Mouse (Mus musculus): ENCODE results near the gene Trim43a. TPM values are rescaled to one million over a fixed set of nuclear protein-coding genes. Genes with fewer than 3 reads are reported as not detected.

The Trim43a gene
- total RNA-seq, 1 experiment, result 1.9 TPM

GRCm38 (mm10) chr9:88546166-88546565 is 34.5 kb upstream of the Trim43a start:
- Histone ChIP-seq H3K9ac (ENCODE audit: insufficient read depth, low read depth, low read length, poor library complexity, severe bottlenecking) (no peak overlapping the region), H3K4me1 (ENCODE audit: control insufficient read depth in 2 of 2, insufficient read depth in 2 of 2, low read length in 2 of 2, poor library complexity in 1 of 2) (0 out of 4 replicates have a peak, but pooled peaks cover 0 to 1% of the 10 kb centered on the region in 2 experiments), H3K4me3 (ENCODE audit: insufficient read depth in 1 of 2, low read depth in 1 of 2, low read length in 2 of 2, poor library complexity in 1 of 2, severe bottlenecking in 1 of 2) (no peak overlapping the region), H3K9me3 (ENCODE audit: control insufficient read depth, insufficient read depth, low read depth, low read length) (no peaks in the 10 kb centered on the region), H3K27ac (ENCODE audit: insufficient read depth, low read depth, low read length, poor library complexity, severe bottlenecking) (no peak overlapping the region), H3K36me3 (ENCODE audit: control insufficient read depth, insufficient read depth, low read length, poor library complexity, severe bottlenecking) (no peaks in the 10 kb centered on the region)
- DNase-seq (ENCODE audit: low read depth, low spot score), result peak; percentile 53
- TF ChIP-seq ZNF384 (IDR thresholded peaks at IDR 0.05; ENCODE audit: low read depth, low read length), result no peak
- TF ChIP-seq ZC3H11A (IDR thresholded peaks at IDR 0.05; ENCODE audit: borderline replicate concordance, low read depth, low read length), result no peak; the same call in 1 of the 2 replicates
- no peak for TF ChIP-seq CHD2 (IDR thresholded peaks at IDR 0.05; ENCODE audit: low read depth, low read length)
- TF ChIP-seq MAFK (IDR thresholded peaks at IDR 0.05; ENCODE audit: insufficient read depth, low read depth, low read length), result no peak
- no peak for TF ChIP-seq HCFC1 (IDR thresholded peaks at IDR 0.05; ENCODE audit: borderline replicate concordance, insufficient read depth, low read length)
- in situ Hi-C loops (cut with MboI; ENCODE audit: low sequenced_read_pairs in 2 of 2, unreplicated experiment in 2 of 2), result loop anchor here (10.0 kb wide), 1 partner anchor 301 kb away; no protein-coding TSS in a partner anchor

- H3K9me3 ChIP-seq (ENCODE audit: control insufficient read depth, insufficient read depth, low read depth, low read length), result no peaks in the 10 kb centered on the region
- DNase-seq (ENCODE audit: low read depth, low spot score), result no peak
- no peaks in the 10 kb centered on the region for H3K36me3 ChIP-seq (ENCODE audit: control insufficient read depth, insufficient read depth, low read length, poor library complexity, severe bottlenecking)
- no peak overlapping the region for H3K9ac ChIP-seq (ENCODE audit: insufficient read depth, low read depth, low read length, poor library complexity, severe bottlenecking)
- H3K27ac ChIP-seq (ENCODE audit: insufficient read depth, low read depth, low read length, poor library complexity, severe bottlenecking), result no peak overlapping the region
- TF ChIP-seq ZC3H11A (IDR thresholded peaks at IDR 0.05; ENCODE audit: borderline replicate concordance, low read depth, low read length) (no peak), MAFK (IDR thresholded peaks at IDR 0.05; ENCODE audit: insufficient read depth, low read depth, low read length) (no peak), ZNF384 (IDR thresholded peaks at IDR 0.05; ENCODE audit: low read depth, low read length) (no peak), CHD2 (IDR thresholded peaks at IDR 0.05; ENCODE audit: low read depth, low read length) (no peak), HCFC1 (IDR thresholded peaks at IDR 0.05; ENCODE audit: borderline replicate concordance, insufficient read depth, low read length) (no peak)
- no peak overlapping the region for H3K4me3 ChIP-seq (ENCODE audit: insufficient read depth in 1 of 2, low read depth in 1 of 2, low read length in 2 of 2, poor library complexity in 1 of 2, severe bottlenecking in 1 of 2)
- H3K4me1 ChIP-seq (ENCODE audit: control insufficient read depth in 2 of 2, insufficient read depth in 2 of 2, low read length in 2 of 2, poor library complexity in 1 of 2), result 0 out of 4 replicates have a peak, but pooled peaks cover 0 to 1% of the 10 kb centered on the region in 2 experiments
- in situ Hi-C loops (cut with MboI; ENCODE audit: low sequenced_read_pairs in 2 of 2, unreplicated experiment in 2 of 2), result loop anchor here (10.0 kb wide), 1 partner anchor 302 kb away; no protein-coding TSS in a partner anchor
These were observed 34.0 kb upstream of the Trim43a start for GRCm38 (mm10) chr9:88546657-88547056.

GRCm38 (mm10) chr9:88547270-88547669 is 33.4 kb upstream of the Trim43a start:
- DNase-seq (ENCODE audit: low read depth, low spot score), result no peak
- TF ChIP-seq MAFK (IDR thresholded peaks at IDR 0.05; ENCODE audit: insufficient read depth, low read depth, low read length) (no peak), ZC3H11A (IDR thresholded peaks at IDR 0.05; ENCODE audit: borderline replicate concordance, low read depth, low read length) (0 out of 2 replicates have a peak, but pooled peaks have one; percentile 12)
- H3K9me3 ChIP-seq (ENCODE audit: control insufficient read depth, insufficient read depth, low read depth, low read length), result no peaks in the 10 kb centered on the region
- H3K9ac ChIP-seq (ENCODE audit: insufficient read depth, low read depth, low read length, poor library complexity, severe bottlenecking), result peak overlapping the region; percentile 14; the same call in 1 of the 2 replicates
- H3K4me3 ChIP-seq (ENCODE audit: insufficient read depth in 1 of 2, low read depth in 1 of 2, low read length in 2 of 2, poor library complexity in 1 of 2, severe bottlenecking in 1 of 2), result peak overlapping the region; percentile 82 to 83; a peak in 3 of 4 replicates
- in situ Hi-C loops (cut with MboI; ENCODE audit: low sequenced_read_pairs in 2 of 2, unreplicated experiment in 2 of 2), result loop anchor here (10.0 kb wide), 1 partner anchor 302 kb away; no protein-coding TSS in a partner anchor
- H3K27ac ChIP-seq (ENCODE audit: insufficient read depth, low read depth, low read length, poor library complexity, severe bottlenecking), result no peak overlapping the region
- H3K4me1 ChIP-seq (ENCODE audit: control insufficient read depth in 2 of 2, insufficient read depth in 2 of 2, low read length in 2 of 2, poor library complexity in 1 of 2), result 0 out of 4 replicates have a peak, but pooled peaks cover 0 to 1% of the 10 kb centered on the region in 2 experiments
- no peaks in the 10 kb centered on the region for H3K36me3 ChIP-seq (ENCODE audit: control insufficient read depth, insufficient read depth, low read length, poor library complexity, severe bottlenecking)

GRCm38 (mm10) chr9:88547851-88548613 is 32.7 kb upstream of the Trim43a start, which contains the start of gene Zfp949:
Gene Zfp949, plus strand, starts transcription at chr9:88548020.
- Histone ChIP-seq H3K4me1 (ENCODE audit: control insufficient read depth in 2 of 2, insufficient read depth in 2 of 2, low read length in 2 of 2, poor library complexity in 1 of 2) (0 out of 4 replicates have a peak, but pooled peaks cover 0 to 1% of the 10 kb centered on the region in 2 experiments), H3K36me3 (ENCODE audit: control insufficient read depth, insufficient read depth, low read length, poor library complexity, severe bottlenecking) (no peaks in the 10 kb centered on the region), H3K9ac (ENCODE audit: insufficient read depth, low read depth, low read length, poor library complexity, severe bottlenecking) (peak within 1 kb of the TSS; percentile 76), H3K27ac (ENCODE audit: insufficient read depth, low read depth, low read length, poor library complexity, severe bottlenecking) (0 out of 2 replicates have a peak within 1 kb of the TSS, but pooled peaks have one; percentile 43), H3K4me3 (ENCODE audit: insufficient read depth in 1 of 2, low read depth in 1 of 2, low read length in 2 of 2, poor library complexity in 1 of 2, severe bottlenecking in 1 of 2) (peak within 1 kb of the TSS; percentile 82 to 83), H3K9me3 (ENCODE audit: control insufficient read depth, insufficient read depth, low read depth, low read length) (no peaks in the 10 kb centered on the region)
- no peak for TF ChIP-seq ZC3H11A (IDR thresholded peaks at IDR 0.05; ENCODE audit: borderline replicate concordance, low read depth, low read length)
- no peak; the same call in 1 of the 2 replicates for TF ChIP-seq ZNF384 (IDR thresholded peaks at IDR 0.05; ENCODE audit: low read depth, low read length)
- TF ChIP-seq HCFC1 (IDR thresholded peaks at IDR 0.05; ENCODE audit: borderline replicate concordance, insufficient read depth, low read length), result peak; percentile 99
- DNase-seq (ENCODE audit: low read depth, low spot score), result peak; percentile 64
- in situ Hi-C loops (cut with MboI; ENCODE audit: low sequenced_read_pairs in 2 of 2, unreplicated experiment in 2 of 2), result loop anchor here (10.0 kb wide), 1 partner anchor 303 kb away; no protein-coding TSS in a partner anchor
